Mouse (Mus musculus): Measurements from ENCODE around the gene Mrpl30. TPM values are rescaled to one million over a fixed set of nuclear protein-coding genes. Genes with fewer than 3 reads are reported as not detected.

Mrpl30 gene
- total and polyA plus RNA-seq, 2 experiments from 2014 or later, result 156 to 478 TPM

- Histone ChIP-seq H3K9me3 (replicated peaks; ENCODE audit: control insufficient read depth, low read length) (no peaks in the 10 kb centered on the region), H3K36me3 (replicated peaks; ENCODE audit: control insufficient read depth, insufficient read depth, low read length) (peaks cover 11% of the 10 kb centered on the region), H3K4me1 (ENCODE audit: control insufficient read depth, insufficient read depth) (peaks cover 14% of the 10 kb centered on the region), H3K27me3 (ENCODE audit: control insufficient read depth, insufficient read depth, low read length) (no peaks in the 10 kb centered on the region), H3K4me2 (ENCODE audit: low read depth, low read length) (peak overlapping the region; percentile 70), H3K9ac (replicated peaks; ENCODE audit: low read depth, low read length) (peak overlapping the region; percentile 71; the same call in 1 of the 2 replicates), H3K4me3 (ENCODE audit: low read depth, low read length) (peak overlapping the region; percentile 69), H3K27ac (ENCODE audit: low read depth) (no peak overlapping the region)
- ATAC-seq (ENCODE audit: insufficient read depth, low read depth), result no peak
- DNase-seq (ENCODE audit: low spot score), result no peak
- TF ChIP-seq EP300 (IDR thresholded peaks at IDR 0.05; ENCODE audit: low read depth), result no peak
- no peak for TF ChIP-seq CTCF (IDR thresholded peaks at IDR 0.05; ENCODE audit: low read depth)
- 80% methylated on average over 7 of the region's 7 CpGs for WGBS
Measured at GRCm38 (mm10) chr1:37889206-37889605, 1.1 kb upstream of the Mrpl30 start.

GRCm38 (mm10) chr1:37891400-37891799 is 1.1 kb downstream of the Mrpl30 start:
- H3K27me3 ChIP-seq (ENCODE audit: control insufficient read depth, insufficient read depth, low read length), result no peaks in the 10 kb centered on the region
- H3K9ac ChIP-seq (replicated peaks; ENCODE audit: low read depth, low read length), result peak overlapping the region; percentile 71; the same call in 1 of the 2 replicates
- H3K27ac ChIP-seq (ENCODE audit: low read depth), result no peak overlapping the region
- H3K36me3 ChIP-seq (replicated peaks; ENCODE audit: control insufficient read depth, insufficient read depth, low read length), result peaks cover 28% of the 10 kb centered on the region
- DNase-seq (ENCODE audit: low spot score) (peak; percentile 7), ATAC-seq (ENCODE audit: insufficient read depth, low read depth) (no peak)
- 50% methylated on average over 3 of the region's 3 CpGs for WGBS
- H3K4me3 ChIP-seq (ENCODE audit: low read depth, low read length), result peak overlapping the region; percentile 69
- H3K4me2 ChIP-seq (ENCODE audit: low read depth, low read length), result peak overlapping the region; percentile 70
- H3K4me1 ChIP-seq (ENCODE audit: control insufficient read depth, insufficient read depth), result peaks cover 14% of the 10 kb centered on the region
- TF ChIP-seq CTCF (IDR thresholded peaks at IDR 0.05; ENCODE audit: low read depth), result peak; percentile 38
- TF ChIP-seq EP300 (IDR thresholded peaks at IDR 0.05; ENCODE audit: low read depth), result no peak
- H3K9me3 ChIP-seq (replicated peaks; ENCODE audit: control insufficient read depth, low read length), result no peaks in the 10 kb centered on the region

DNA sequence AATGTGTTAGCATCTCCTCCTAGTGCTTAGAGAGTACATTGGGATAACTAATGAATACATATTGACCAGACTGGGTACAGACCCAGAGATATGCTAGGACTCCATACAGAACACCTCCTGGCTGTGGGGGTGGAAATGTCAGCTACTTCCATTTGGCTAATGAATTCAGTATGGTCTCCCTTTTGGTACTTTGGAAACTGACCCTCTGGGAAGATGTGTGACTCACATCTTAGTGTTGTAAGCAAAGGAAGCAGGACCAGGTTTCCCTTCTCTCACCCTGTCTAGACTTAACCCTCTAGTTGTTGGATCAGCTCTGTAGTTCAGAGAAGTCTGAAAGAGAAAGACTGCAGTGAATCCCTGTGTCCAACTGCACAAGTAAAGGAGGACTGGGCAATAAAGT is 4.3 kb downstream of the Mrpl30 start:
- Histone ChIP-seq H3K27ac (ENCODE audit: low read depth) (no peak overlapping the region), H3K4me3 (ENCODE audit: low read depth, low read length) (no peak overlapping the region), H3K4me2 (ENCODE audit: low read depth, low read length) (no peak overlapping the region), H3K9me3 (replicated peaks; ENCODE audit: control insufficient read depth, low read length) (no peaks in the 10 kb centered on the region), H3K9ac (replicated peaks; ENCODE audit: low read depth, low read length) (no peak overlapping the region), H3K36me3 (replicated peaks; ENCODE audit: control insufficient read depth, insufficient read depth, low read length) (peaks cover 54% of the 10 kb centered on the region), H3K27me3 (ENCODE audit: control insufficient read depth, insufficient read depth, low read length) (no peaks in the 10 kb centered on the region), H3K4me1 (ENCODE audit: control insufficient read depth, insufficient read depth) (peaks cover 7% of the 10 kb centered on the region)
- ATAC-seq (ENCODE audit: insufficient read depth, low read depth), result no peak
- no peak for DNase-seq (ENCODE audit: low spot score)
- TF ChIP-seq EP300 (IDR thresholded peaks at IDR 0.05; ENCODE audit: low read depth), result no peak
- no peak for TF ChIP-seq CTCF (IDR thresholded peaks at IDR 0.05; ENCODE audit: low read depth)

DNA sequence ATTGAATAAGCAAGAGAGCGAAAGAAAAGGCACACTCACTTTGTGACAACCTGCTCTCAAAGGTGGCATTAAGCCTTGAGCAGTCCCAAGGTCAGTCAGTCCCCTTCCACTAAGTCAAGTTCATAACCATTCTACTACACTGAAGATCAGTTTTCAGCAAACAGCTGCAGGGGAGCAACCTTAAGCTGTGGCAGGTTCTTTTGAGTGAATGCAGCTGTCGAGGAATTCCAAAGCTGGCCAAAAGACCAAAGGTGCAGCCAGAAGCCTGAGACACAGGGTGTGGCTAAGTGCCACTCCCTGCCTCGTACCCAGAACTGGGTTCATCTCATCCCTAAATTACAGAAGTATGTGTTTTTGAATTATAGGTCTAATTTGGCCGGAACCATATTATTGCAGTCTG is 9.5 kb downstream of the Mrpl30 start:
- H3K4me3 ChIP-seq (ENCODE audit: low read depth, low read length), result no peak overlapping the region
- no peak for ATAC-seq (ENCODE audit: insufficient read depth, low read depth)
- no peaks in the 10 kb centered on the region for H3K4me1 ChIP-seq (ENCODE audit: control insufficient read depth, insufficient read depth)
- DNase-seq (ENCODE audit: low spot score), result no peak
- TF ChIP-seq CTCF (IDR thresholded peaks at IDR 0.05; ENCODE audit: low read depth) (no peak), EP300 (IDR thresholded peaks at IDR 0.05; ENCODE audit: low read depth) (no peak)
- no peak overlapping the region for H3K4me2 ChIP-seq (ENCODE audit: low read depth, low read length)
- no peaks in the 10 kb centered on the region for H3K9me3 ChIP-seq (replicated peaks; ENCODE audit: control insufficient read depth, low read length)
- WGBS, result 62% methylated on average over 4 of the region's 4 CpGs
- no peaks in the 10 kb centered on the region for H3K27me3 ChIP-seq (ENCODE audit: control insufficient read depth, insufficient read depth, low read length)
- peaks cover 45% of the 10 kb centered on the region for H3K36me3 ChIP-seq (replicated peaks; ENCODE audit: control insufficient read depth, insufficient read depth, low read length)
- H3K27ac ChIP-seq (ENCODE audit: low read depth), result peak overlapping the region; percentile 34; the same call in 1 of the 2 replicates
- no peak overlapping the region for H3K9ac ChIP-seq (replicated peaks; ENCODE audit: low read depth, low read length)

- 39% methylated on average over 6 of the region's 6 CpGs for WGBS
- H3K4me3 ChIP-seq (ENCODE audit: low read depth, low read length), result no peak overlapping the region
- TF ChIP-seq EP300 (IDR thresholded peaks at IDR 0.05; ENCODE audit: low read depth) (no peak), CTCF (IDR thresholded peaks at IDR 0.05; ENCODE audit: low read depth) (no peak)
- H3K36me3 ChIP-seq (replicated peaks; ENCODE audit: control insufficient read depth, insufficient read depth, low read length), result peaks cover 41% of the 10 kb centered on the region
- no peaks in the 10 kb centered on the region for H3K4me1 ChIP-seq (ENCODE audit: control insufficient read depth, insufficient read depth)
- no peaks in the 10 kb centered on the region for H3K27me3 ChIP-seq (ENCODE audit: control insufficient read depth, insufficient read depth, low read length)
- H3K27ac ChIP-seq (ENCODE audit: low read depth), result no peak overlapping the region
- no peak overlapping the region for H3K9ac ChIP-seq (replicated peaks; ENCODE audit: low read depth, low read length)
- H3K9me3 ChIP-seq (replicated peaks; ENCODE audit: control insufficient read depth, low read length), result no peaks in the 10 kb centered on the region
- no peak overlapping the region for H3K4me2 ChIP-seq (ENCODE audit: low read depth, low read length)
- peak; percentile 24 for DNase-seq (ENCODE audit: low spot score)
- ATAC-seq (ENCODE audit: insufficient read depth, low read depth), result peak; percentile 66; the same call in 1 of the 2 replicates
Measured at GRCm38 (mm10) chr1:37900288-37900687, 10.0 kb downstream of the Mrpl30 start.

DNA sequence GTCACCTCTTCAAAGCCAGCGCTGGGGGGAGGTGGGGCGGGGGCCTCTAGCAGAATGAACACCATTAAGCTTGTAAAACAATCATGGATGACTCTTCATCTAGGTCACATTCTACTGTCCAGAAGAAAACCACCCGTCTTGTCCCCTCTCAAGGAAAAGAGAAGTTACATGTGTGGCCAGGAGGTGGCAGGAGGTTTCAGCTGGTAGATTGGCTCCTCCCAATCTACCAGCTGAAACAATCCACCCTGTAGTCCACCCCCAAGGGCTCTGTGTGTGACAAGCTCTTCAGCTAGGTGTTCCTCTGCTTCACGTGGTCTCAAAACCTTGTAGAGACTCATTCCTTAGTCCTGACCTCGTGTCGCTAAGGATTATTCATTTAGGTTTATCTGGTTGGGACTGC is 12.9 kb downstream of the Mrpl30 start:
- no peaks in the 10 kb centered on the region for H3K4me1 ChIP-seq (ENCODE audit: control insufficient read depth, insufficient read depth)
- DNase-seq (ENCODE audit: low spot score), result peak; percentile 65
- WGBS, result 28% methylated on average over 6 of the region's 6 CpGs
- peaks cover 15% of the 10 kb centered on the region for H3K36me3 ChIP-seq (replicated peaks; ENCODE audit: control insufficient read depth, insufficient read depth, low read length)
- H3K9me3 ChIP-seq (replicated peaks; ENCODE audit: control insufficient read depth, low read length), result no peaks in the 10 kb centered on the region
- no peak overlapping the region for H3K4me2 ChIP-seq (ENCODE audit: low read depth, low read length)
- H3K4me3 ChIP-seq (ENCODE audit: low read depth, low read length), result no peak overlapping the region
- H3K27me3 ChIP-seq (ENCODE audit: control insufficient read depth, insufficient read depth, low read length), result no peaks in the 10 kb centered on the region
- TF ChIP-seq CTCF (IDR thresholded peaks at IDR 0.05; ENCODE audit: low read depth) (peak; percentile 57), EP300 (IDR thresholded peaks at IDR 0.05; ENCODE audit: low read depth) (no peak)
- ATAC-seq (ENCODE audit: insufficient read depth, low read depth), result peak; percentile 71; the same call in 1 of the 2 replicates
- H3K9ac ChIP-seq (replicated peaks; ENCODE audit: low read depth, low read length), result no peak overlapping the region
- no peak overlapping the region for H3K27ac ChIP-seq (ENCODE audit: low read depth)
